Mouse (Mus musculus): Measurements from ENCODE around the gene Gnptab.
A peak's percentile ranks its signal among the peaks of the same experiment; 100 is the strongest.
"Not testable (repeated sequence)": the region's sequence is repeated elsewhere in the genome, so short reads cannot be mapped to it uniquely, and the experiment has no call there.

The Gnptab gene

GRCm38 (mm10) chr10:88412290-88412995 is 33.5 kb downstream of the Gnptab start:
- DNase-seq (ENCODE audit: low spot score in 2 of 2), result no peak

GRCm38 (mm10) chr10:88417686-88418085 is 38.8 kb downstream of the Gnptab start:
- DNase-seq (ENCODE audit: low spot score in 2 of 2), result no peak

- no peak for DNase-seq (ENCODE audit: low spot score in 2 of 2)
These were observed 41.2 kb downstream of the Gnptab start for GRCm38 (mm10) chr10:88420141-88420541.

GRCm38 (mm10) chr10:88420655-88421435 is 41.9 kb downstream of the Gnptab start:
- DNase-seq (ENCODE audit: low spot score in 2 of 2), result no peak

GRCm38 (mm10) chr10:88426158-88426816 is 47.4 kb downstream of the Gnptab start:
- peak; percentile 69 to 79 for DNase-seq (ENCODE audit: low spot score in 2 of 2)

GRCm38 (mm10) chr10:88426896-88427295 is 48.0 kb downstream of the Gnptab start:
- no peak for DNase-seq (ENCODE audit: low spot score in 2 of 2)

- DNase-seq (ENCODE audit: low spot score in 2 of 2), result no peak
These were observed 49.1 kb downstream of the Gnptab start for GRCm38 (mm10) chr10:88427998-88428397.

GRCm38 (mm10) chr10:88441224-88441623 is 62.3 kb downstream of the Gnptab start:
- DNase-seq (ENCODE audit: low spot score in 2 of 2), result no peak

GRCm38 (mm10) chr10:88451221-88451620 is 72.3 kb downstream of the Gnptab start:
- peak; percentile 75 to 77 for DNase-seq (ENCODE audit: low spot score in 2 of 2)

- no peak for DNase-seq (ENCODE audit: low spot score in 2 of 2)
These were observed 73.1 kb downstream of the Gnptab start for GRCm38 (mm10) chr10:88451990-88452389.

GRCm38 (mm10) chr10:88457816-88458215 is 78.9 kb downstream of the Gnptab start:
- no peak for DNase-seq (ENCODE audit: low spot score in 2 of 2)

- DNase-seq (ENCODE audit: low spot score in 2 of 2), result no peak
These were observed 80.6 kb downstream of the Gnptab start, which contains the start of gene Sycp3 for GRCm38 (mm10) chr10:88459502-88459992. Gene Sycp3, plus strand, starts transcription at chr10:88459569.

GRCm38 (mm10) chr10:88460122-88460820 is 81.3 kb downstream of the Gnptab start:
- no peak for DNase-seq (ENCODE audit: low spot score in 2 of 2)

- DNase-seq (ENCODE audit: low spot score in 2 of 2), result not testable (repeated sequence)
These were observed 103.9 kb downstream of the Gnptab start for GRCm38 (mm10) chr10:88482866-88483265.

- DNase-seq (ENCODE audit: low spot score in 2 of 2), result no peak
These were observed 109.7 kb downstream of the Gnptab start for GRCm38 (mm10) chr10:88488629-88489028.

GRCm38 (mm10) chr10:88491632-88492031 is 112.7 kb downstream of the Gnptab start:
- DNase-seq (ENCODE audit: low spot score in 2 of 2), result no peak

GRCm38 (mm10) chr10:88492658-88493057 is 113.7 kb downstream of the Gnptab start:
- DNase-seq (ENCODE audit: low spot score in 2 of 2), result no peak

- DNase-seq (ENCODE audit: low spot score in 2 of 2), result no peak
These were observed 116.1 kb downstream of the Gnptab start for GRCm38 (mm10) chr10:88494959-88495587.

Measured in right cerebral cortex, postnatal 10 days (tissue).